Mouse (Mus musculus) midbrain, embryonic 15.5 days (tissue): ENCODE data around the gene Arcn1. TPM values are rescaled to one million over a fixed set of nuclear protein-coding genes. Genes with fewer than 3 reads are reported as not detected.
A peak's percentile ranks its signal among the peaks of the same experiment; 100 is the strongest.

Experiments used
- ATAC-seq: fragments of 200-750 bp; cut with Nextera tagmentation; replicated peaks from 2 replicates; pipeline ENCODE4 v1.8.0; 2017; ENCODE audit warnings: moderate TSS enrichment
- H3K27ac ChIP-seq: fragments of 300-500 bp; sonication (generic); 2 replicates; pipeline ENCODE4 v1.5.1; 2015; ENCODE audit warnings: mild to moderate bottlenecking, inconsistent platforms
- H3K27me3 ChIP-seq: fragments of 300-500 bp; sonication (generic); replicated peaks from 2 replicates; pipeline ENCODE4 v1.6.1; 2015; ENCODE audit warnings: inconsistent platforms
- H3K36me3 ChIP-seq: fragments of 300-500 bp; sonication (generic); replicated peaks from 2 replicates; pipeline ENCODE4 v1.6.1; 2015; ENCODE audit warnings: inconsistent platforms
- H3K4me1 ChIP-seq: fragments of 300-500 bp; sonication (generic); 2 replicates; pipeline ENCODE4 v1.6.1; 2015; ENCODE audit warnings: inconsistent platforms
- H3K4me2 ChIP-seq: fragments of 300-500 bp; sonication (generic); 2 replicates; pipeline ENCODE4 v1.6.1; 2015; ENCODE audit warnings: inconsistent platforms, mild to moderate bottlenecking, moderate library complexity
- H3K4me3 ChIP-seq: fragments of 300-500 bp; sonication (generic); 2 replicates; pipeline ENCODE4 v1.5.1; 2015; ENCODE audit warnings: mild to moderate bottlenecking, inconsistent platforms
- H3K9ac ChIP-seq: fragments of 300-500 bp; sonication (generic); 2 replicates; pipeline ENCODE4 v1.6.1; 2015; ENCODE audit warnings: mild to moderate bottlenecking, inconsistent platforms
- H3K9me3 ChIP-seq: fragments of 300-500 bp; sonication (generic); 2 replicates; pipeline ENCODE4 v1.6.1; 2016; ENCODE audit warnings: inconsistent platforms
- WGBS: fragments of 180-500 bp; shearing (Covaris S2); methylation state at CpG from one replicate; pipeline ENCODE4 v1.1.7; 2015; ENCODE audit warnings: mixed read lengths; 5-methylcytosine and 5-hydroxymethylcytosine counted together
- polyA plus RNA-seq: library from polyadenylated mRNA; unstranded; fragments of >200 nt; fragmentation: Nextera tagmentation; extraction: Ambion mirVana; gene quantifications from 2 replicates; pipeline ENCODE4 v1.2.1, GENCODE M21; 2015

Gene Arcn1
- polyA plus RNA-seq, 1 experiment from 2014 or later = 136 TPM

- no peak for ATAC-seq
- 97% methylated on average over 29 of the region's 29 CpGs for WGBS
- peaks cover 28% of the 10 kb centered on the region for H3K36me3 ChIP-seq
Observed at GRCm38 (mm10) chr9:44715705-44716362, 51.8 kb downstream of the Arcn1 start.

GRCm38 (mm10) chr9:44715109-44715508 lies 52.5 kb downstream of the Arcn1 start:
- Histone ChIP-seq H3K4me2 (no peak overlapping the region), H3K4me1 (peaks cover 23% of the 10 kb centered on the region), H3K27me3 (no peaks in the 10 kb centered on the region), H3K36me3 (peaks cover 35% of the 10 kb centered on the region), H3K9ac (no peak overlapping the region), H3K9me3 (no peaks in the 10 kb centered on the region), H3K27ac (no peak overlapping the region), H3K4me3 (no peak overlapping the region)
- ATAC-seq = no peak
- WGBS = 89% methylated on average over 17 of the region's 17 CpGs

More at GRCm38 (mm10) chr9:44715705-44716362, 51.8 kb downstream of the Arcn1 start:
- Histone ChIP-seq H3K4me3 (no peak overlapping the region), H3K27ac (no peak overlapping the region), H3K4me1 (peaks cover 29% of the 10 kb centered on the region), H3K9ac (no peak overlapping the region), H3K9me3 (no peaks in the 10 kb centered on the region), H3K27me3 (no peaks in the 10 kb centered on the region), H3K4me2 (no peak overlapping the region)

GRCm38 (mm10) chr9:44713574-44713973 lies 54.1 kb downstream of the Arcn1 start:
- no peak overlapping the region for H3K4me3 ChIP-seq
- H3K4me1 ChIP-seq = peaks cover 19% of the 10 kb centered on the region
- ATAC-seq = no peak
- no peaks in the 10 kb centered on the region for H3K9me3 ChIP-seq
- H3K36me3 ChIP-seq = peaks cover 35% of the 10 kb centered on the region
- no peak overlapping the region for H3K27ac ChIP-seq
- H3K4me2 ChIP-seq = no peak overlapping the region
- H3K27me3 ChIP-seq = no peaks in the 10 kb centered on the region
- WGBS = 77% methylated on average over 2 of the region's 2 CpGs
- no peak overlapping the region for H3K9ac ChIP-seq

- no peak overlapping the region for H3K9ac ChIP-seq
- H3K27ac ChIP-seq = no peak overlapping the region
- no peak overlapping the region for H3K4me3 ChIP-seq
- ATAC-seq = no peak
- H3K9me3 ChIP-seq = no peaks in the 10 kb centered on the region
- H3K4me1 ChIP-seq = peaks cover 20% of the 10 kb centered on the region
- WGBS = 94% methylated on average over 6 of the region's 6 CpGs
- no peak overlapping the region for H3K4me2 ChIP-seq
- H3K36me3 ChIP-seq = peaks cover 35% of the 10 kb centered on the region
- no peaks in the 10 kb centered on the region for H3K27me3 ChIP-seq
Observed at GRCm38 (mm10) chr9:44713080-44713479, 54.6 kb downstream of the Arcn1 start.

GRCm38 (mm10) chr9:44711602-44712001 lies 56.0 kb downstream of the Arcn1 start:
- Histone ChIP-seq H3K27me3 (no peaks in the 10 kb centered on the region), H3K4me2 (no peak overlapping the region), H3K4me1 (peaks cover 15% of the 10 kb centered on the region), H3K4me3 (no peak overlapping the region), H3K36me3 (peaks cover 35% of the 10 kb centered on the region), H3K9ac (no peak overlapping the region), H3K9me3 (no peaks in the 10 kb centered on the region), H3K27ac (no peak overlapping the region)
- WGBS = 63% methylated on average over 17 of the region's 17 CpGs
- ATAC-seq = no peak

- Histone ChIP-seq H3K9ac (no peak overlapping the region), H3K27me3 (no peaks in the 10 kb centered on the region), H3K4me2 (no peak overlapping the region), H3K4me3 (no peak overlapping the region), H3K27ac (no peak overlapping the region), H3K36me3 (peaks cover 28% of the 10 kb centered on the region), H3K4me1 (peaks cover 15% of the 10 kb centered on the region), H3K9me3 (no peaks in the 10 kb centered on the region)
- WGBS = 84% methylated on average over 5 of the region's 5 CpGs
- ATAC-seq = no peak
Observed at GRCm38 (mm10) chr9:44710213-44710612, 57.4 kb downstream of the Arcn1 start.

GRCm38 (mm10) chr9:44709600-44709999 lies 58.0 kb downstream of the Arcn1 start:
- WGBS = 45% methylated on average over 2 of the region's 2 CpGs
- H3K4me1 ChIP-seq = peaks cover 15% of the 10 kb centered on the region
- no peak overlapping the region for H3K4me3 ChIP-seq
- no peaks in the 10 kb centered on the region for H3K27me3 ChIP-seq
- ATAC-seq = no peak
- no peaks in the 10 kb centered on the region for H3K9me3 ChIP-seq
- peaks cover 29% of the 10 kb centered on the region; the same call in 1 of the 2 replicates for H3K36me3 ChIP-seq
- H3K4me2 ChIP-seq = no peak overlapping the region
- H3K27ac ChIP-seq = no peak overlapping the region
- H3K9ac ChIP-seq = no peak overlapping the region

- WGBS = 13% methylated on average over 6 of the region's 6 CpGs
- no peaks in the 10 kb centered on the region for H3K27me3 ChIP-seq
- H3K4me3 ChIP-seq = no peak overlapping the region
- H3K36me3 ChIP-seq = peaks cover 29% of the 10 kb centered on the region; the same call in 1 of the 2 replicates
- peaks cover 15% of the 10 kb centered on the region for H3K4me1 ChIP-seq
- no peak overlapping the region for H3K9ac ChIP-seq
- H3K27ac ChIP-seq = no peak overlapping the region
- H3K9me3 ChIP-seq = no peaks in the 10 kb centered on the region
- peak overlapping the region; percentile 45 for H3K4me2 ChIP-seq
- ATAC-seq = peak; percentile 64; the same call in 1 of the 2 replicates
Observed at GRCm38 (mm10) chr9:44708925-44709324, 58.7 kb downstream of the Arcn1 start.

- ATAC-seq = peak; percentile 49
- no peak overlapping the region for H3K27ac ChIP-seq
- H3K9me3 ChIP-seq = no peaks in the 10 kb centered on the region
- no peaks in the 10 kb centered on the region for H3K27me3 ChIP-seq
- peak overlapping the region; percentile 13 for H3K4me3 ChIP-seq
- H3K36me3 ChIP-seq = peaks cover 29% of the 10 kb centered on the region; the same call in 1 of the 2 replicates
- peaks cover 15% of the 10 kb centered on the region for H3K4me1 ChIP-seq
- 10% methylated on average over 24 of the region's 24 CpGs for WGBS
- 0 out of 2 replicates have a peak overlapping the region, but pooled peaks have one; percentile 3 for H3K9ac ChIP-seq
- peak overlapping the region; percentile 45 for H3K4me2 ChIP-seq
Observed at GRCm38 (mm10) chr9:44708429-44708765, 59.2 kb downstream of the Arcn1 start.

GRCm38 (mm10) chr9:44707749-44708428 lies 59.8 kb downstream of the Arcn1 start:
- H3K4me1 ChIP-seq = peaks cover 15% of the 10 kb centered on the region
- WGBS = 21% methylated on average over 28 of the region's 28 CpGs
- H3K27me3 ChIP-seq = no peaks in the 10 kb centered on the region
- no peak; the same call in none of the 2 replicates for ATAC-seq
- H3K4me2 ChIP-seq = peak overlapping the region; percentile 45
- 0 out of 2 replicates have a peak overlapping the region, but pooled peaks have one; percentile 3 for H3K9ac ChIP-seq
- H3K36me3 ChIP-seq = peaks cover 33% of the 10 kb centered on the region; the same call in 1 of the 2 replicates
- no peak overlapping the region for H3K27ac ChIP-seq
- H3K4me3 ChIP-seq = peak overlapping the region; percentile 13
- H3K9me3 ChIP-seq = no peaks in the 10 kb centered on the region

GRCm38 (mm10) chr9:44699730-44700129 lies 67.9 kb downstream of the Arcn1 start:
- ATAC-seq = no peak
- Histone ChIP-seq H3K36me3 (peaks cover 47% of the 10 kb centered on the region), H3K4me2 (no peak overlapping the region), H3K27me3 (no peaks in the 10 kb centered on the region), H3K9me3 (no peaks in the 10 kb centered on the region), H3K27ac (no peak overlapping the region), H3K4me3 (no peak overlapping the region), H3K9ac (no peak overlapping the region), H3K4me1 (no peaks in the 10 kb centered on the region)
- 87% methylated on average over 5 of the region's 5 CpGs for WGBS

GRCm38 (mm10) chr9:44699196-44699595 lies 68.4 kb downstream of the Arcn1 start:
- H3K27ac ChIP-seq = no peak overlapping the region
- no peak overlapping the region for H3K4me2 ChIP-seq
- peaks cover 48% of the 10 kb centered on the region for H3K36me3 ChIP-seq
- H3K9ac ChIP-seq = no peak overlapping the region
- 85% methylated on average over 10 of the region's 10 CpGs for WGBS
- H3K4me3 ChIP-seq = no peak overlapping the region
- ATAC-seq = no peak
- no peaks in the 10 kb centered on the region for H3K27me3 ChIP-seq
- H3K9me3 ChIP-seq = no peaks in the 10 kb centered on the region
- H3K4me1 ChIP-seq = no peaks in the 10 kb centered on the region
